Mouse (Mus musculus): ENCODE data around the gene Gm9736. TPM values are rescaled to one million over a fixed set of nuclear protein-coding genes. Genes with fewer than 3 reads are reported as not detected.
"Not testable (repeated sequence)": the region's sequence is repeated elsewhere in the genome, so short reads cannot be mapped to it uniquely, and the experiment has no call there.

The Gm9736 gene
- polyA plus RNA-seq, 2 experiments = not detected

GRCm38 (mm10) chr10:77769727-77770126, 18.6 kb upstream of the Gm9736 start:
- Histone ChIP-seq H3K4me2 (replicated peaks; ENCODE audit: low read depth, low read length, severe bottlenecking) (no peak overlapping the region), H3K9me3 (ENCODE audit: control insufficient read depth, low read length) (no peaks in the 10 kb centered on the region), H3K4me1 (ENCODE audit: control insufficient read depth, insufficient read depth, low read length) (no peaks in the 10 kb centered on the region), H3K9ac (ENCODE audit: low read depth, low read length, severe bottlenecking) (no peak overlapping the region), H3K27ac (replicated peaks; ENCODE audit: low read depth, low read length) (no peak overlapping the region), H3K27me3 (ENCODE audit: control insufficient read depth, insufficient read depth, low read length) (no peaks in the 10 kb centered on the region), H3K36me3 (ENCODE audit: control insufficient read depth, insufficient read depth, low read length) (no peaks in the 10 kb centered on the region), H3K4me3 (replicated peaks; ENCODE audit: low read length) (no peak overlapping the region)
- DNase-seq (ENCODE audit: low spot score) (no peak), ATAC-seq (ENCODE audit: low FRiP score, low read depth) (no peak)
- 75% methylated on average over 1 of the region's 1 CpGs for WGBS
- no peak for TF ChIP-seq POLR2A (IDR thresholded peaks at IDR 0.05; ENCODE audit: borderline replicate concordance, extremely low read depth, insufficient read depth, insufficient read length)

DNA sequence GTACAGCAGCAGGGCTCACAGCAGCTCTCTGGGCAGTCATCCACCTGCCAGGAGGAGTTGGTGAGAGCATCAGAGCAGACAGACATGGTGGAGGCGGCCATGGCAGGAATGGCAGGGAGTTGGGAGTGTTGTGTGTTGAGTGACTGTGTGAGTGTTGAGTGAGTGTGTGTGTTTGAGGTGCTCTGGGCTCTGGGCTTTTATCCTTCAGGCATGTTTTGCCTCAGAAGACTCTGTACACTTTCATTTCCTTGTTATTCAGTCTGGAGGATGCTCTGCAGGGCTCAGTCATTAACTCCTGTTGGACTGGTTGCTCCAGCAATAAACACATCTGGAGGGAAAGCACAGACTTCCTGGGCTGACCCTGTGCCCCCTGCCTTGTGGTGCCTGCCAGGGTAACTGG, 8.4 kb upstream of the Gm9736 start, which contains the start of gene Gm3233:
Gm3233 (minus strand) TSS at position 101 of the 400 bp plus-strand sequence.
- not testable (repeated sequence) for H3K4me2 ChIP-seq (replicated peaks; ENCODE audit: low read depth, low read length, severe bottlenecking); H3K36me3 ChIP-seq (ENCODE audit: control insufficient read depth, insufficient read depth, low read length)

GRCm38 (mm10) chr10:77753448-77753847, 2.3 kb upstream of the Gm9736 start:
- Histone ChIP-seq H3K27ac (replicated peaks; ENCODE audit: low read depth, low read length) (no peak overlapping the region), H3K36me3 (ENCODE audit: control insufficient read depth, insufficient read depth, low read length) (no peaks in the 10 kb centered on the region), H3K9me3 (ENCODE audit: control insufficient read depth, low read length) (no peaks in the 10 kb centered on the region), H3K4me3 (replicated peaks; ENCODE audit: low read length) (no peak overlapping the region), H3K9ac (ENCODE audit: low read depth, low read length, severe bottlenecking) (no peak overlapping the region), H3K4me2 (replicated peaks; ENCODE audit: low read depth, low read length, severe bottlenecking) (no peak overlapping the region), H3K4me1 (ENCODE audit: control insufficient read depth, insufficient read depth, low read length) (no peaks in the 10 kb centered on the region), H3K27me3 (ENCODE audit: control insufficient read depth, insufficient read depth, low read length) (no peaks in the 10 kb centered on the region)
- TF ChIP-seq POLR2A (IDR thresholded peaks at IDR 0.05; ENCODE audit: borderline replicate concordance, extremely low read depth, insufficient read depth, insufficient read length) = no peak
- no peak for DNase-seq (ENCODE audit: low spot score)
- ATAC-seq (ENCODE audit: low FRiP score, low read depth) = no peak

More for the DNA sequence above, 8.4 kb upstream of the Gm9736 start, which contains the start of gene Gm3233:
- H3K27ac ChIP-seq (replicated peaks; ENCODE audit: low read depth, low read length); DNase-seq (ENCODE audit: low spot score); H3K9me3 ChIP-seq (ENCODE audit: control insufficient read depth, low read length); H3K9ac ChIP-seq (ENCODE audit: low read depth, low read length, severe bottlenecking); H3K4me1 ChIP-seq (ENCODE audit: control insufficient read depth, insufficient read depth, low read length); ATAC-seq (ENCODE audit: low FRiP score, low read depth); H3K4me3 ChIP-seq (replicated peaks; ENCODE audit: low read length); H3K27me3 ChIP-seq (ENCODE audit: control insufficient read depth, insufficient read depth, low read length): not testable (repeated sequence)
- no CpG with 5 or more reads among the region's 1 CpGs for WGBS

GRCm38 (mm10) chr10:77752312-77752711, 1.2 kb upstream of the Gm9736 start:
- not testable (repeated sequence) for H3K36me3 ChIP-seq (ENCODE audit: control insufficient read depth, insufficient read depth, low read length); H3K4me3 ChIP-seq (replicated peaks; ENCODE audit: low read length); H3K9ac ChIP-seq (ENCODE audit: low read depth, low read length, severe bottlenecking); H3K27ac ChIP-seq (replicated peaks; ENCODE audit: low read depth, low read length); H3K9me3 ChIP-seq (ENCODE audit: control insufficient read depth, low read length); H3K4me2 ChIP-seq (replicated peaks; ENCODE audit: low read depth, low read length, severe bottlenecking); H3K27me3 ChIP-seq (ENCODE audit: control insufficient read depth, insufficient read depth, low read length); ATAC-seq (ENCODE audit: low FRiP score, low read depth); DNase-seq (ENCODE audit: low spot score); H3K4me1 ChIP-seq (ENCODE audit: control insufficient read depth, insufficient read depth, low read length)
- WGBS = 52% methylated on average over 3 of the region's 3 CpGs

DNA sequence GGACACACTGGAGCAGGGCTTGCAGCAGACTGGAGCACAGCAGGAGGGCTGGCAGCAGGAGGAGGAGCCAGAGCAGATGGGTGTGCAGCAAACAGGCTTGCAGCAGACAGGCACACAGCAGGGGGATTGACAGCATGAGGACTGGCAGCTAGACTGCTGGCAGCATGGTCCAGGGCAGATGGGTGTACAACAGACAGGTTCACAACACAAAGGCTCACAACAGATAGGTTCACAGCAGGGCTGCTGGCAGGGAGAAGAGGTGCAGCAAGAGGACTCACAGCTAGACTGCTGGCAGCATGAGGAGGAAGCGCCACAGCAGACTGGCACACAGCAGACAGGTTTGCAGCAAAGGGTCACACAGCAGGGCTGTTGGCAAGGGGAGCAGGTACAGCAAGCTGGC, 468 bp downstream of the Gm9736 start:
- WGBS = 92% methylated on average over 1 of the region's 1 CpGs
- H3K4me2 ChIP-seq (replicated peaks; ENCODE audit: low read depth, low read length, severe bottlenecking); ATAC-seq (ENCODE audit: low FRiP score, low read depth); H3K36me3 ChIP-seq (ENCODE audit: control insufficient read depth, insufficient read depth, low read length); H3K4me3 ChIP-seq (replicated peaks; ENCODE audit: low read length); H3K9me3 ChIP-seq (ENCODE audit: control insufficient read depth, low read length); H3K9ac ChIP-seq (ENCODE audit: low read depth, low read length, severe bottlenecking); H3K4me1 ChIP-seq (ENCODE audit: control insufficient read depth, insufficient read depth, low read length); H3K27me3 ChIP-seq (ENCODE audit: control insufficient read depth, insufficient read depth, low read length); H3K27ac ChIP-seq (replicated peaks; ENCODE audit: low read depth, low read length); DNase-seq (ENCODE audit: low spot score): not testable (repeated sequence)

DNA sequence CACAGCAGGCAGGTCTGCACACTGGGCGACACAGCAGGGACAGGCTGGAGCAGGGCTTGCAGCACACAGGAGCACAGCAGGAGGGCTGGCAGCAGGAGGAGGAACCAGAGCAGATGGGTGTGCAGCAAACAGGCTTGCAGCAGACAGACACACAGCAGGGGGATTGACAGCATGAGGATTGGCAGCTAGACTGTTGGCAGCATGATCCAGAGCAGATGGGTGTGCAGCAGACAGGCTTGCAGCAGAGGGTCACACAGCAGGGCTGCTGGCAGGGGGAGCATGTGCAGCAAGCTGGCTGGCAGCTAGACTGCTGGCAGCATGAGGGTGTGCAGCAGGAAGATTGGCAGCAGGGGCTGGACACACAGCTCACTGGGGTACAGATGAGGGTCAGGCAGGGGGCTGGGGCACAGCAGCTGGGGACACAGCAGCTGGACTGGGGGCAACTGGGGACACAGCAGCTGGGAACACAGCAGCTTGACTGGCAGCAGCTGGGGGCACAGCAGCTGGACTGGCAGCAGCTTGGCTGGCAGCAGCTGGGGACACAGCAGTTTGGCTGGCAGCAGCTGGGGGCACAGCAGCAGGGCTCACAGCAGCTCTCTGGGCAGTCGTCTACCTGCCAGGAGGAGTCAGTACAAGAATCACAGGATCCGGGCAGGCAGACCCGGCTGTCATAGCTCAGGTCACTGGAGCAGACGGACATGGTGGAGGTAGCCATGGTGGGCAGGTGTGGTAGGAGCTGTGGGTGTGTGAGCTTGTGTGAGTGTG, 9.0 kb downstream of the Gm9736 start, which contains the start of gene Gm18596:
Gm18596 (minus strand) TSS at position 715 of the 765 bp plus-strand sequence.
- ATAC-seq (ENCODE audit: low FRiP score, low read depth); H3K36me3 ChIP-seq (ENCODE audit: control insufficient read depth, insufficient read depth, low read length): not testable (repeated sequence)
- 27% methylated on average over 4 of the region's 5 CpGs for WGBS

More for the DNA sequence above, 9.0 kb downstream of the Gm9736 start, which contains the start of gene Gm18596:
- H3K9ac ChIP-seq (ENCODE audit: low read depth, low read length, severe bottlenecking); H3K4me3 ChIP-seq (replicated peaks; ENCODE audit: low read length); DNase-seq (ENCODE audit: low spot score); H3K4me2 ChIP-seq (replicated peaks; ENCODE audit: low read depth, low read length, severe bottlenecking); H3K4me1 ChIP-seq (ENCODE audit: control insufficient read depth, insufficient read depth, low read length); H3K27ac ChIP-seq (replicated peaks; ENCODE audit: low read depth, low read length); H3K9me3 ChIP-seq (ENCODE audit: control insufficient read depth, low read length); H3K27me3 ChIP-seq (ENCODE audit: control insufficient read depth, insufficient read depth, low read length): not testable (repeated sequence)

Measured in limb, embryonic 14.5 days (tissue).